Mouse (Mus musculus) lung, embryonic 16.5 days (tissue): ENCODE data around the gene Shkbp1. TPM values are rescaled to one million over a fixed set of nuclear protein-coding genes. Genes with fewer than 3 reads are reported as not detected.

Experiments
- ATAC-seq: fragments of 200-750 bp; cut with Nextera tagmentation; 2 replicates; pipeline ENCODE4 v1.8.0; 2017; ENCODE audit warnings: low read depth, mild to moderate bottlenecking, moderate library complexity
- H3K27ac ChIP-seq: fragments of 300-500 bp; sonication (generic); 2 replicates; pipeline ENCODE4 v1.5.1; 2014; ENCODE audit warnings: mild to moderate bottlenecking, control low read depth, low read length
- H3K27me3 ChIP-seq: fragments of 300-500 bp; sonication (generic); 2 replicates; pipeline ENCODE4 v1.6.1; 2014; ENCODE audit warnings: low read depth, low read length, mixed read lengths; ENCODE audit not compliant: control insufficient read depth, insufficient read depth
- H3K36me3 ChIP-seq: fragments of 300-500 bp; sonication (generic); 2 replicates; pipeline ENCODE4 v1.6.1; 2014; ENCODE audit warnings: low read length; ENCODE audit not compliant: control insufficient read depth, insufficient read depth
- H3K4me1 ChIP-seq: fragments of 300-500 bp; sonication (generic); replicated peaks from 2 replicates; pipeline ENCODE4 v1.6.1; 2014; ENCODE audit warnings: low read length, mixed read lengths; ENCODE audit not compliant: control insufficient read depth, insufficient read depth
- H3K4me2 ChIP-seq: fragments of 300-500 bp; sonication (generic); 2 replicates; pipeline ENCODE4 v1.6.1; 2014; ENCODE audit warnings: low read depth, low read length, control low read depth
- H3K4me3 ChIP-seq: fragments of 300-500 bp; sonication (generic); 2 replicates; pipeline ENCODE4 v1.5.1; 2014; ENCODE audit warnings: mild to moderate bottlenecking, low read length, control low read depth
- H3K9ac ChIP-seq: fragments of 300-500 bp; sonication (generic); 2 replicates; pipeline ENCODE4 v1.6.1; 2014; ENCODE audit warnings: low read length, control low read depth
- H3K9me3 ChIP-seq: fragments of 300-500 bp; sonication (generic); 2 replicates; pipeline ENCODE4 v1.6.1; 2016; ENCODE audit warnings: low read length; ENCODE audit not compliant: control insufficient read depth
- WGBS: fragments of 180-500 bp; shearing (Covaris S2); extraction: QIAGEN DNeasy Blood & Tissue Kit; methylation state at CpG from one replicate; pipeline ENCODE4 v1.1.7; 2014; 5-methylcytosine and 5-hydroxymethylcytosine counted together
- polyA plus RNA-seq: library from polyadenylated mRNA; unstranded; fragments of >200 nt; fragmentation: Nextera tagmentation; extraction: Ambion mirVana; gene quantifications from 2 replicates; pipeline ENCODE4 v1.2.1, GENCODE M21; 2015

Shkbp1 gene
- polyA plus RNA-seq, 1 experiment from 2014 or later, result 46.2 TPM

- Histone ChIP-seq H3K9ac (no peak overlapping the region), H3K27ac (no peak overlapping the region), H3K4me3 (no peak overlapping the region), H3K36me3 (no peaks in the 10 kb centered on the region), H3K9me3 (no peaks in the 10 kb centered on the region), H3K4me1 (peaks cover 25% of the 10 kb centered on the region), H3K27me3 (peaks cover 11% of the 10 kb centered on the region), H3K4me2 (no peak overlapping the region)
- no peak for ATAC-seq
- WGBS, result 65% methylated on average over 2 of the region's 2 CpGs
Observed at GRCm38 (mm10) chr7:27359162-27359561, 3.3 kb upstream of the Shkbp1 start.

DNA sequence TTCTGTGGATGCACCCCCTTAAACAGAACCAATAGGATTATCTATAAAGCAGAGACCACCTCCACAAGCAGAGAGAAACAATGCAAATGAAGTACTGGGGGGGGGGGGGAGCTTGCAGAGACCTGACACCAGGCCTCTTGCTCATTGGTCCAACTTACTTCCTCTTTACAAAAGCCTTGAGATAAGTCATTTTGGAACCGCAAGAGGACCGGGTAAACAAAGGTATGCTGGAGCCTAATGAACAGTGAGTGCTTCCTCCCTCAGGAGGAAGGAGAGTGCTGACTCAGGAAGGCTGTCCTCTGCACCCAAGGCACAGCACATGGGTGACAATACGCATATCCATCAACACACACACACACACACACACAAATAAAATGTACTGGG, 1.8 kb upstream of the Shkbp1 start:
- H3K4me3 ChIP-seq, result peak overlapping the region; percentile 68

DNA sequence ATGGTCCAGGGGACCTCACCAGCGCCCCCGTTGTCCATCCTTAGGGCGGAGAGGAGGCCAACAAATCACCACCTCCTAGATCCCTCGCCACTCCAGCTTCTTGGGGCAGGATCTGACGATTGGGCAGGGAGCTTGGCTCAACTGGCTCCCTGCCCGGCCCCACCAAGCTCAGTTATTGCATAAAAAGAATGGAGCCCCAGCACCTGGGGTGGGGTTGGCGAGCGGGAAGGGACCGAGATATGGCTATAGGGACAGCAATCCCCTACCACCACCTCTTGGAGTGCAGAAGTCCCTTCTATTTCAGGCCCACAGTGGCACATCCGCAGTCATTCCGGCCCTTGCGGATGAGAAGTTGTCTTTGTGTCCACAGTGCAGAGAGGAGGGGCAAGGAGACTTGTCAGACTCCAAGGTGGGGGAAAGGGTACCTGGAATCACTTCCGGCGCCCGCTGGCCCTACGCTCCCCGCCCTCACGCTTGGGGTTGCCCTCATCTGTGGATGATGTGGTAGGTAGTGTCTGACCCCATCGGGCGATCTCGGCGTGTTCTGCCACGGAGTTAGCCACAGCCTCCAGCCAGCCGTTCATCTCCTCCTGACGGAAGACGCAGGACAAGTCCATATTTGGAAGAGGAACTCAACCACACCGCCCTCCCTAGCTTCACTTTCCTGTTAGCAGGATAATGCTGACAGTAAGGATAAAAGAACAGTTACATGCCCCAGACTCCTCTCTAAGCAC, 1.2 kb upstream of the Shkbp1 start, which contains the start of gene Gm20479:
TSS of gene Gm20479 (minus strand) at position 559 of the 734 bp plus-strand sequence.
- H3K36me3 ChIP-seq, result no peaks in the 10 kb centered on the region
- 2% methylated on average over 27 of the region's 27 CpGs for whole genome bisulfite sequencing
- peak within 1 kb of the TSS; percentile 68 for H3K4me3 ChIP-seq
- H3K4me2 ChIP-seq, result peak within 1 kb of the TSS; percentile 72
- peaks cover 24% of the 10 kb centered on the region for H3K4me1 ChIP-seq
- H3K9me3 ChIP-seq, result no peaks in the 10 kb centered on the region
- peak within 1 kb of the TSS; percentile 55 for H3K9ac ChIP-seq
- no peaks in the 10 kb centered on the region for H3K27me3 ChIP-seq
- peak within 1 kb of the TSS; percentile 81 for H3K27ac ChIP-seq
- ATAC-seq, result no peak

More for the DNA sequence above, 1.8 kb upstream of the Shkbp1 start:
- Histone ChIP-seq H3K9me3 (no peaks in the 10 kb centered on the region), H3K9ac (no peak overlapping the region), H3K4me2 (peak overlapping the region; percentile 72), H3K27me3 (no peaks in the 10 kb centered on the region), H3K4me1 (peaks cover 24% of the 10 kb centered on the region), H3K27ac (peak overlapping the region; percentile 81), H3K36me3 (no peaks in the 10 kb centered on the region)
- 16% methylated on average over 3 of the region's 3 CpGs for WGBS
- no peak for ATAC-seq

DNA sequence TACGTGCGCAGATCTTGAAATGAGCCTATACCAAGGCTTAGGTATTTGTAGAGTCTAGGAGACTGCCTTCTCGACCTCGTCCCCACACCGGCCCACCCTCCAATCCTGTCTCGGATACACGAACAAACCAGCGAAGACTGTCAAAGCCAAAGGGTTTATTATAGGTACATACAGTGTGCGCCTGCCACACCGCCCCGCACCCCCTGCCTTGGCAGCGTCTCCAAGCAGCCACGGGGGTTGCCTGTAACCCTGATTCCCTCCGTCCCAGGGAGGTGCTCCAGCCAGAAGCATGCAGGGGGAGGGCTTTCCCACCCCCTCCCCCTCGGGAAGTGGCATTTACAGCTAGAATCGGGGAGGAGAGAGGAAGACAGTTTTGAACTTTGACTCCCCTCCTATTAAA, 429 bp upstream of the Shkbp1 start:
- Histone ChIP-seq H3K4me2 (peak overlapping the region; percentile 72), H3K9me3 (no peaks in the 10 kb centered on the region), H3K27me3 (no peaks in the 10 kb centered on the region), H3K9ac (peak overlapping the region; percentile 52), H3K4me3 (peak overlapping the region; percentile 68), H3K27ac (peak overlapping the region; percentile 81), H3K36me3 (no peaks in the 10 kb centered on the region; the same call in 1 of the 2 replicates), H3K4me1 (peaks cover 24% of the 10 kb centered on the region)
- WGBS, result under 1% methylated on average over 16 of the region's 16 CpGs
- ATAC-seq, result peak; percentile 25

GRCm38 (mm10) chr7:27355261-27355660, 558 bp downstream of the Shkbp1 start:
- H3K27ac ChIP-seq, result no peak overlapping the region
- peaks cover 22% of the 10 kb centered on the region for H3K4me1 ChIP-seq
- peak overlapping the region; percentile 68 for H3K9ac ChIP-seq
- no peak for ATAC-seq
- H3K27me3 ChIP-seq, result no peaks in the 10 kb centered on the region
- WGBS, result 5% methylated on average over 14 of the region's 14 CpGs
- H3K4me2 ChIP-seq, result peak overlapping the region; percentile 72
- H3K4me3 ChIP-seq, result peak overlapping the region; percentile 68
- H3K9me3 ChIP-seq, result no peaks in the 10 kb centered on the region
- H3K36me3 ChIP-seq, result peaks cover 2% of the 10 kb centered on the region; the same call in 1 of the 2 replicates

DNA sequence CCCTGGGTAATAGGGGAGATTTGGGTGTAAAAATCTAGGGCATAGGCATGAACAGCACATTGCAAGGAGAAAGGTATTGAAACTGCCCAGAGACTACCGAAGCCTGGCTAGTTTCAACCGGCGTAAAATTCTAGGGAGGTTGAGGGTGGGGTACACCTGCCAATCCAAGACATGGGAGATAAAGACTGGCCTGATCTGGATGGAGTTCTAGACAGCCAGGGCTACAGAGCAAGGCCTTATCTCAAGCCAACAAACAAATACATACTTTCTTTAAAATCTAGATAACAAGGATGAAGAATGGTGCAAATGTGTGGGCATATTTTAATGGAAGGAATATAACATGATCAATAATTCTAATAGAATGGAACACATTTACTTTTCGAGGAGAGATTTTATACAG, 1.0 kb downstream of the Shkbp1 start:
- H3K9ac ChIP-seq, result no peak overlapping the region
- peak overlapping the region; percentile 68 for H3K4me3 ChIP-seq
- no peak for ATAC-seq
- peaks cover 3% of the 10 kb centered on the region; the same call in 1 of the 2 replicates for H3K36me3 ChIP-seq
- no peaks in the 10 kb centered on the region for H3K27me3 ChIP-seq
- WGBS, result 50% methylated on average over 4 of the region's 4 CpGs
- H3K27ac ChIP-seq, result no peak overlapping the region
- H3K9me3 ChIP-seq, result no peaks in the 10 kb centered on the region
- H3K4me1 ChIP-seq, result peaks cover 22% of the 10 kb centered on the region
- peak overlapping the region; percentile 72 for H3K4me2 ChIP-seq

DNA sequence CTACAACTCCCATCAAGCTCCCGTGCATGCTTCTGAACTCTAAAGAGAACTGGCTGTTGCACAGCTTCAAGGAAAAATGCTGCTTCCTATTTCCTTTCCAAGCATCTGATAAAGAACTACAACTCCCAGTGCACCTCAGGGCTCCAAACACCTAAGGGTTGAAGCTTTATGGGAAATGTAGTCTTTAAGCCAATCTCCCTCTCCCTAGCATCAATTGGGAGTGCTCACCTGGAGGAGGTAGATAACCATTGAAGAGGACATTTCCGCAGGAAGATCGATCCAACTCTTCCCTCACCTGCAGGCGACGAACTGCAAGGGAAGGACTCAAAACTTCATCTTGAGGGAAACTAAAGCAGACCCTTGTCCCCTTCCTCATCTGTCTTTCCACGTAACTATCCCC, 1.7 kb downstream of the Shkbp1 start:
- Histone ChIP-seq H3K4me2 (peak overlapping the region; percentile 72), H3K36me3 (peaks cover 3% of the 10 kb centered on the region; the same call in 1 of the 2 replicates), H3K27me3 (no peaks in the 10 kb centered on the region), H3K9ac (no peak overlapping the region), H3K9me3 (no peaks in the 10 kb centered on the region), H3K27ac (no peak overlapping the region), H3K4me1 (peaks cover 22% of the 10 kb centered on the region), H3K4me3 (no peak overlapping the region; the same call in 1 of the 2 replicates)
- 31% methylated on average over 6 of the region's 6 CpGs for WGBS
- 0 out of 2 replicates have a peak, but pooled peaks have one; percentile 6 for ATAC-seq

GRCm38 (mm10) chr7:27345444-27345843, 10.4 kb downstream of the Shkbp1 start:
- Histone ChIP-seq H3K4me1 (no peaks in the 10 kb centered on the region), H3K9ac (no peak overlapping the region), H3K4me3 (no peak overlapping the region), H3K9me3 (no peaks in the 10 kb centered on the region), H3K36me3 (peaks cover 5% of the 10 kb centered on the region; the same call in 1 of the 2 replicates), H3K27me3 (no peaks in the 10 kb centered on the region), H3K27ac (no peak overlapping the region), H3K4me2 (no peak overlapping the region)
- peak; percentile 50; the same call in 1 of the 2 replicates for ATAC-seq
- WGBS, result 16% methylated on average over 6 of the region's 6 CpGs

GRCm38 (mm10) chr7:27342595-27342994, 13.2 kb downstream of the Shkbp1 start:
- H3K36me3 ChIP-seq, result peaks cover 2% of the 10 kb centered on the region; the same call in 1 of the 2 replicates
- H3K9ac ChIP-seq, result no peak overlapping the region
- H3K4me2 ChIP-seq, result no peak overlapping the region
- no peaks in the 10 kb centered on the region for H3K9me3 ChIP-seq
- 60% methylated on average over 4 of the region's 4 CpGs for WGBS
- H3K27me3 ChIP-seq, result peaks cover 16% of the 10 kb centered on the region
- H3K4me3 ChIP-seq, result no peak overlapping the region
- H3K27ac ChIP-seq, result no peak overlapping the region
- H3K4me1 ChIP-seq, result no peaks in the 10 kb centered on the region; the same call in 1 of the 2 replicates
- ATAC-seq, result no peak
